Mouse (Mus musculus): ENCODE results near the gene Rnpep.
A peak's percentile ranks its signal among the peaks of the same experiment; 100 is the strongest.
"Not testable (repeated sequence)": the region's sequence is repeated elsewhere in the genome, so short reads cannot be mapped to it uniquely, and the experiment has no call there.

Gene Rnpep

DNA sequence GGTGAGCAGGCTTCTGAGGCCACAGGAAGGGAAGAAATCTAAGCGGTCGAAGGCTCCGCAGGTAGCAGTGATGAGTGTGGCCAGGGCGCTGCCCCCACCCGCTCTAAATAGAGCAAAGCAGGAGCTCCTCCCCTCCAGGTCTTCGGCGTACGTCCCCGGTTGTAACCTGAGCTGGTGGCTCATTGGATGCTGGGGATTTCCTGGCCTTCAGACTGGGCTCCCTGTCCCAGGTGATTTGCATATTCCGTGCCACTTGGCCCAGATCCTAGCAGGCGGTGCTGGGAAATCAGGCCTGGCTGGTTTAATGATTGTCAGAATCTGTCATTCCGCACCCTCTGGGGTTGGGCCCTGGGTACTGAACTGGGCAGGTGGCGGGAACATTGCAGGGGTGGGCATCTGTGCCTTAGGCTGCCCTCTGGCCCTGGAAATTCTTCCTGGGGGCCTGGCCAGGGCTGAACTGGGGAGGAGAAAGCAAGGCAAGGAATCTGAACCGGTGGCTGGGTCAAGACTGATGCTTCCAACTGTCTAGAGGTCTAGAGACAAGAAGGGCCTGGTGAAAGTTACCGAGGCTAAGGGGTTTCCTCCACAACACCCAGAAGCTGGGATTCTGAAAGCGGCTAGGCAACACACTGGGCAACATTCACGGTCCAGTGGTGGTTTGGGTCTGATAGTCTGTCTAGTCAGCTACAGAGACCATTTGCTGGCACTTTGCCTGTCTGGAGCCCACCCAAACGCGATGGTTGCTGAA, 25.3 kb downstream of the Rnpep start, which contains the start of gene Elf3:
Gene Elf3 (minus strand): TSS at position 189 of the 748 bp plus-strand sequence.
- DNase-seq, result peak; percentile 64 to 74

DNA sequence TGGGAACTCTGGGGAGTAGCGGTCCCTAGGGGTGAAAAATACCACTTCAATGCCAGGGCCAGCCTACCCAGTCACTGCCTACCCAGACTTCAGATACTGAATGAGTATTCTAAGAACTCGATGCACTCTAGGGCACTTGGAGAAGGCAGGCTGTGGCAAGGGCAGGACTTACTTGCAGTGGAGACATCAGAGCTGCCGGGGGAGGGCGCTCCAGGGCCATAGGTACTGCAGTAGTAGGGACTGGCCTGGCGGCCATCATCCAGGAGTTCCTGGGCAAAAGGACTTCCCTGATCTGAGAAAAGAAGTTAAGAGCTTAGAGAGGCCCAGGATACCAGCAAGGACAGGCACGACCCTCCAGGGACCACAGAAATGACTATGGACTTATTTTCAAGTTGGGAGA, 27.6 kb downstream of the Rnpep start:
- no peak for DNase-seq

- DNase-seq, result no peak
Observed at GRCm38 (mm10) chr1:135252854-135253253, 31.0 kb downstream of the Rnpep start.

DNA sequence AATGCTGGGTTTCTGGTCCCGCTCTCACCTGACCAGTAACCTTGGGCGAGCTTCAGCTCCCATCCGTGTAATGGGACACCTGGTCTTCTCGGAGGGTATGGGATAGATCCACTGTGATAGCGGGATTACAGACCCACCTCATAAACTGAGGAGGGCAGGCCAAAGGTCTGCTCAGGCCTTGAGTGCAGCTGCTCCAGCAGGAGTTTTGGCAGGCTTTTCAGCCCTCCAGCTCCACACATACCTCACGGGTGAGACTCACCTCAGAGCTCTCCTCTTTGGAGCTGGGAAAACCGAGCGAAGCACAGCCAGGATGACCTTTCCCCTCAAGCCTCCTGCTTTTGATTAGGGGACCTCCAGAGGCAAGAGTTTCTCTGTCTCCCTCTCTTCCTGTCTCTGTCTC, 32.5 kb downstream of the Rnpep start:
- no peak for DNase-seq

- DNase-seq, result no peak
Observed at GRCm38 (mm10) chr1:135250706-135251105, 33.2 kb downstream of the Rnpep start.

DNA sequence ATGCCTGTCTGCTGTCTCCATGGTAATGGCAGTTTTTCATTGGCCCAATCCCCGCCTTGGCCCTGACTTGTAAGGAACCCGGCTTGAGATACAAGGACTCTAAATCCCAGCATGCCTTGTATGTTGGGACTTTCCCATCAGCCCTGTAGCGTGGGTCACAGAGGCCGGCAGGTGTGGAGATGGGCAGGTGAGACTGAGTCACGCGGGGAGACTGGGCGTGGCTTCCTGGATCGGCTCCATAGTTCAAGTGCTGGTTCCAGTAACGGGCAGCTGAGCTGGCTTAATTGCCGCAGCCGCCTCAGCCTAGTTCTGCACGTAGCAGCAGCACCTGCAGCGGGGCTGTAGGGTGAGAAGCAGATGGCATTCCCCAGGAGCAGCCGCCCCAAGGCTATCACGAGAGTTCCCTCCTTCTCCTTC, 35.4 kb downstream of the Rnpep start:
- peak; percentile 66 to 70 for DNase-seq

DNA sequence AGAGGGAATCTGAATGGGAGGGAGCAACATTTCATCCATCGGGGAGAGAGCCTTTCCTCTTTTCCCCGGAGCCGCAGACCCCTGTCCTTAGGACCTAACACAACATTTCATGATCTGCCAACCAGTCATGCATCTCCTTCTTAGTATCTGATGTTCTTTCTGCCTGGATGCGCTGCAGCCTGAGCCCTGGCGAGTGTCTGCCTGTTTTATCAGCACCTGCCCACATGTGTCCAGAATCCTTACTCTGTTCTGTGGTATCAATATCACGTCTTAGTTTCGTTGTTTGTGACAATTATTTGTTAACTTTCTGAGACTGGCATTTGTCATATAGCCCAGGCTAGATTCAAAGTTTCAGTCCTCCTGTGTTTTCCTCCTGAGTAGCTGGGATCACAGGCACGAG, 39.9 kb downstream of the Rnpep start:
- no peak for DNase-seq

- DNase-seq, result not testable (repeated sequence)
Observed at GRCm38 (mm10) chr1:135240206-135240605, 43.7 kb downstream of the Rnpep start.

- DNase-seq, result no peak
Observed at GRCm38 (mm10) chr1:135237131-135237851, 46.6 kb downstream of the Rnpep start.

GRCm38 (mm10) chr1:135234771-135235170, 49.1 kb downstream of the Rnpep start:
- no peak for DNase-seq

DNA sequence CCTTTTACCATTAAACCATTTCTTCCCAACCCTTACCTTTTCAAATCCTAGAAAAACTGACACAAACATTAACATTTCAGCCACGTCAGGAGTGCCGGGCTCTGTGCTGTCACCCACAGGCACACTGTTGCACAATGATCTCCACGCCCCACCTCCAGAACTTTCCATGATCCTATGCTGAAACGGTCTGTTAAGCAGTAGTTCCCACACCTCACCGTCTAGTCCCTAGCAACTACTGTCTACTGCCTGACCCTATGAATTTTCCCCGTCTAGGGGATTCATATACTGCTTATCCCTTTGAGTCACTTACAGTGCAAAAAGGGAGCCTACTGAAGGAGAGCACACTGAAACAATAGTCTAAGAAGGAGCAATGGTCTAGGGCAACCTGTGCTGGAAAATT, 49.9 kb downstream of the Rnpep start:
- no peak for DNase-seq

- DNase-seq, result not testable (repeated sequence)
Observed at GRCm38 (mm10) chr1:135231878-135232277, 52.0 kb downstream of the Rnpep start.

DNA sequence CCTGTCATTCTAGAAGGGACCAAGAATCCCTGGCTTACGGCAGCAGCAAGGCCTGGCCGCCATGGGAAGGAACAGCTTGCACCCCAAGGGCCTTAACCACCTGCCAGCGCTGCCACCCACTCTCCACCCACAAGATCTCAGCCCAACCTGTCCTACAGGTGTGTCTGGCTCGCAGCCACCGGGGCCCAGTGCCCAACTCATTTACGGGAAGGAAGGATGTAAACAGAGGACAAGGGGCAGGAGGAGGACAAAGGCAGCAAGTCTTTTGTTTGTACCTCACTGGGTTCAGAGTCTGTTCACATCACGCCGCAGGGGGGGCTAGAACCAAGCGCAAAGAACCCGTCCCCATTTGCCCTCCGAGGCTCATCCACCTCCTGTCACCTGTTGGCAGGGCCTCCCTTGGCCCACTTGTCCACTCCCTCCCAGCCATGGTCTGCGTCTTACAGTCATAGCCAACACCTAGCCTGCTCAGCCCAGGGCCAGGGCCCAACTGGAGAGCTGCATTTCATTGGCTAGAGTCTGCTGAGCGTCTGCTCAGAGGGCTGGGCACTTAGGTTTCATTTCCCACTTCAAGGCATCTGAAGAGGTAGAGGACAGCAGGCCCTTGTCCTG, 56.4 kb downstream of the Rnpep start:
- DNase-seq, result peak; percentile 18 to 40

- DNase-seq, result no peak
Observed at GRCm38 (mm10) chr1:135224981-135225604, 58.8 kb downstream of the Rnpep start.

GRCm38 (mm10) chr1:135224147-135224546, 59.7 kb downstream of the Rnpep start:
- DNase-seq, result peak in 1 of 2 experiments; percentile 27

DNA sequence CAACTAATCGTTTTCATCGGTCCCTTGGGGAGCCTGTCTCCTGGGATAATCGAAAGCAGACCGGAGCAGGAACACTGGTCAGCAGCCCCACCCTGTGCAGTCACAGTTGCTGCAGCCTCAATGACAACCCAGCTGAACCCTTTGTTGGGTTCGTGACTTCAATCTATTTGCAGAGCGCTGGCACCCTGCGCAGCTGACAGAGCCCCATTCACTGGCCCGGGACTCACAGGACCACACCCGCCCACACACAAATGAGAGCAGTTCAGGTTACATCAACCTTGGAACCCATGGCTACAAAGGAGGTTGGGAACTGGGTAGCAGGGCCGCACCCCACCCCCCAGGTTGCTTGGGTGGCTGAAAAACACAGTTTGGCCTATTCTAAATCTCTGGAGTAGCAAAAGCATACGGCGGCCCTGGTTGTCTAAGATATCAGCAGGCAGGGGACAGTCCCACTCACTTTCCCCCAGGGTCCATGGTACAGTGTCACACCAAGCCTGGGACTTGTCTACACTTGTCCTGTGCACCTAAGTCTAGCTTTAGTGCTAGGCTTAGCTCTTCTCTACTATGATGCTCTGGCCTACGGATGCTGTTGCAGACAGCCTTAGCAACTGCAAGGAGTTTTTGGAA, 66.2 kb downstream of the Rnpep start:
- no peak for DNase-seq

DNA sequence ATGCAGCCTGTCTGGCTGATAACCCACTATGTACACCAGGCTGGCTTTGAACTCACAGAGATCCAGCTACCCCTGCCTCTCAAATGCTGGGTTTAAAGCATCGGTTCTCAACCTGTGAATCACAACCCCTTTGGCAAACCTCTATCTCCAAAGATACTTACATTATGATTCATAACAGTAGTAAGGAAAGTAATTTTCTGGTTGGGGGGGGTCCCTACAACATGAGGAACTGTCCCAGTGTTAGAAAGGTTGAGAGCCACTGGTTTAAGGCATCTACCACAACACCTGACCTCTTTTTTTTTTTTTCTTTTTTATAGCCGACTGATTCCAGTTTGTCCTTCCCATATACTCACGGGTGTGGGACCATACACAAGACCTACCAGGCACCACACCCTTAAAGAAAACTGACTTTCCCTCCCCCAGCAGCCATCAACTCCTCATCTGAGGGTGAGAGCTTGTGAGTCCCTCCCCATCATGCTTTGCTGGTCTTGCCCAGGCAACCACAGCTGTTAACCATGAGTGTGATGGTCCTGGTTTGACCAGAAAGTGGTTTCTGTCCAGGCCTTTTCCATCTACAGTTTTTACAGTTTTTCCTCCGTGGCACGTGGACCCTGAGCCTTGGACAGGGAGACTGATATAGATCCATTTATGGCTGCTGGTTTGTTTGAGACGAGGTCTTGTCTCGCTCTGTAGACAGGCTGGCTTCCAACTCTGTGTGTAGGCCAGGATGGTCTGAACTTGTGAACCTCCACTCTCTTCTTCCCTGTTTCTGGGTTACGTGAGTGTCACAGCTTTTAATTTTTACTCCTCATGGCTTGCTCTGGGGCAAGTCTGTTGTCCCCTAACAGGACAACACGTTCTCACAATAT, 69.9 kb downstream of the Rnpep start:
- DNase-seq, result no peak

All from cerebellum, adult 18-20 months (tissue).